Mouse (Mus musculus) MEL (cell line): ENCODE results near the gene Nav1. TPM values are rescaled to one million over a fixed set of nuclear protein-coding genes. Genes with fewer than 3 reads are reported as not detected.

Experiments used
- DNase-seq: peaks from one replicate; pipeline ENCODE4 v3.0.0; 2011; ENCODE audit warnings: low read depth, low spot score
- H3K27ac ChIP-seq: 2 replicates; pipeline ENCODE4 v1.5.1; 2012; ENCODE audit warnings: low read depth, mild to moderate bottlenecking, control low read depth, low read length, moderate library complexity; ENCODE audit not compliant: control insufficient read depth
- H3K27me3 ChIP-seq, 2 experiments: fragments of 150-350 bp in 1 of 2; sonication (generic) in 1 of 2; 2 replicates each; pipeline ENCODE4 v1.6.1; 2012; ENCODE audit warnings: low read length in 2 of 2, mild to moderate bottlenecking in 2 of 2, improper control_type of control experiment in 1 of 2, moderate library complexity in 1 of 2; ENCODE audit not compliant: insufficient read depth in 2 of 2, control insufficient read depth in 1 of 2
- H3K36me3 ChIP-seq, 2 experiments: 2 replicates each; pipeline ENCODE4 v1.6.1; 2012 to 2014; ENCODE audit warnings: low read length in 2 of 2, improper control_type of control experiment in 1 of 2, inconsistent platforms in 1 of 2, mild to moderate bottlenecking in 1 of 2; ENCODE audit not compliant: insufficient read depth in 2 of 2, control insufficient read depth in 1 of 2
- H3K4me1 ChIP-seq, 2 experiments: fragments of 150-350 bp in 1 of 2; sonication (generic) in 1 of 2; 2 replicates each; pipeline ENCODE4 v1.6.1; 2012; ENCODE audit warnings: low read length in 2 of 2, improper control_type of control experiment in 1 of 2, mild to moderate bottlenecking in 1 of 2; ENCODE audit not compliant: insufficient read depth in 2 of 2, control insufficient read depth in 1 of 2
- H3K4me3 ChIP-seq, 2 experiments: fragments of 150-350 bp in 1 of 2; sonication (generic) in 1 of 2; 2 replicates each; pipeline ENCODE4 v1.5.1; 2012; ENCODE audit warnings: low read depth in 2 of 2, low read length in 2 of 2, mild to moderate bottlenecking in 2 of 2, moderate library complexity in 2 of 2, control low read depth in 1 of 2, improper control_type of control experiment in 1 of 2; ENCODE audit not compliant: control insufficient read depth in 1 of 2, insufficient read depth in 1 of 2
- H3K79me2 ChIP-seq: 2 replicates; pipeline ENCODE4 v1.6.1; 2012; ENCODE audit warnings: mild to moderate bottlenecking, low read length, moderate library complexity; ENCODE audit not compliant: control insufficient read depth, poor library complexity, insufficient read depth
- H3K9ac ChIP-seq: 2 replicates; pipeline ENCODE4 v1.6.1; 2012; ENCODE audit warnings: low read depth, mild to moderate bottlenecking, control low read depth, low read length, moderate library complexity; ENCODE audit not compliant: control insufficient read depth, poor library complexity, severe bottlenecking
- H3K9me3 ChIP-seq: fragments of 150-350 bp; sonication (generic); replicated peaks from 2 replicates; pipeline ENCODE4 v1.6.1; 2012; ENCODE audit warnings: mild to moderate bottlenecking, low read length, improper control_type of control experiment, moderate library complexity; ENCODE audit not compliant: insufficient read depth
- BHLHE40 ChIP-seq: IDR thresholded peaks from 2 replicates; pipeline ENCODE4 v1.6.1; 2012; ENCODE audit warnings: low read depth, mild to moderate bottlenecking, inconsistent platforms, low read length, improper control_type of control experiment, borderline replicate concordance
- CHD2 ChIP-seq: IDR thresholded peaks from 2 replicates; pipeline ENCODE4 v1.6.1; 2011; ENCODE audit warnings: low read length, improper control_type of control experiment
- ELF1 ChIP-seq: IDR thresholded peaks from 2 replicates; pipeline ENCODE4 v1.6.1; 2014; ENCODE audit warnings: low read depth, mild to moderate bottlenecking, inconsistent platforms, low read length, improper control_type of control experiment, moderate library complexity
- EP300 ChIP-seq, 2 experiments: IDR thresholded peaks; 2 replicates each; pipeline ENCODE4 v1.6.1; 2011; ENCODE audit warnings: improper control_type of control experiment in 2 of 2, low read length in 2 of 2, low read depth in 1 of 2, mild to moderate bottlenecking in 1 of 2
- ETS1 ChIP-seq: IDR thresholded peaks from 2 replicates; pipeline ENCODE4 v1.6.1; 2012; ENCODE audit warnings: low read depth, mild to moderate bottlenecking, inconsistent platforms, low read length, improper control_type of control experiment, moderate library complexity
- GATA1 ChIP-seq: IDR thresholded peaks from 2 replicates; pipeline ENCODE4 v1.6.1; 2011; ENCODE audit warnings: low read depth, low read length, improper control_type of control experiment
- HCFC1 ChIP-seq: IDR thresholded peaks from 2 replicates; pipeline ENCODE4 v1.6.1; 2012; ENCODE audit warnings: low read depth, mild to moderate bottlenecking, inconsistent platforms, low read length, improper control_type of control experiment, moderate library complexity
- JUND ChIP-seq: IDR thresholded peaks from 2 replicates; pipeline ENCODE4 v1.6.1; 2011; ENCODE audit warnings: low read depth, mild to moderate bottlenecking, improper control_type of control experiment, low read length
- MAZ ChIP-seq: IDR thresholded peaks from 2 replicates; pipeline ENCODE4 v1.6.1; 2012; ENCODE audit warnings: low read depth, mild to moderate bottlenecking, inconsistent platforms, low read length, improper control_type of control experiment
- MEF2A ChIP-seq: IDR thresholded peaks from 2 replicates; pipeline ENCODE4 v1.6.1; 2014; ENCODE audit warnings: low read depth, mild to moderate bottlenecking, inconsistent platforms, low read length, improper control_type of control experiment; ENCODE audit not compliant: poor library complexity, insufficient replicate concordance, severe bottlenecking; ENCODE audit errors: extremely low read depth
- MYB ChIP-seq: IDR thresholded peaks from 2 replicates; pipeline ENCODE4 v1.6.1; 2011; ENCODE audit warnings: mild to moderate bottlenecking, low read depth, low read length, improper control_type of control experiment
- MYC ChIP-seq: IDR thresholded peaks from 2 replicates; pipeline ENCODE4 v1.6.1; 2011; ENCODE audit warnings: low read depth, mild to moderate bottlenecking, low read length, improper control_type of control experiment, moderate library complexity
- NELFE ChIP-seq: IDR thresholded peaks from 2 replicates; pipeline ENCODE4 v1.6.1; 2011; ENCODE audit warnings: low read depth, low read length, improper control_type of control experiment
- NRF1 ChIP-seq: IDR thresholded peaks from 2 replicates; pipeline ENCODE4 v1.6.1; 2014; ENCODE audit warnings: low read depth, mild to moderate bottlenecking, inconsistent platforms, low read length, improper control_type of control experiment, moderate library complexity; ENCODE audit not compliant: poor library complexity, insufficient read depth, severe bottlenecking
- POLR2AphosphoS2 ChIP-seq: IDR thresholded peaks from 2 replicates; pipeline ENCODE4 v1.6.1; 2011; ENCODE audit warnings: low read length, improper control_type of control experiment
- POLR2AphosphoS5 ChIP-seq: IDR thresholded peaks from 2 replicates; pipeline ENCODE4 v1.6.1; 2012; ENCODE audit warnings: low read depth, borderline replicate concordance, mild to moderate bottlenecking, inconsistent platforms, low read length, moderate library complexity, mixed read lengths
- SIN3A ChIP-seq: IDR thresholded peaks from 2 replicates; pipeline ENCODE4 v1.6.1; 2012; ENCODE audit warnings: low read length, improper control_type of control experiment, inconsistent platforms
- TAL1 ChIP-seq: IDR thresholded peaks from 2 replicates; pipeline ENCODE4 v1.6.1; 2012; ENCODE audit warnings: mild to moderate bottlenecking, inconsistent platforms, low read length, moderate library complexity, mixed read lengths
- TBP ChIP-seq: IDR thresholded peaks from 2 replicates; pipeline ENCODE4 v1.8.0; 2011; ENCODE audit warnings: low read depth, low read length, improper control_type of control experiment
- USF1 ChIP-seq: IDR thresholded peaks from 2 replicates; pipeline ENCODE4 v1.6.1; 2014; ENCODE audit warnings: low read depth, mild to moderate bottlenecking, inconsistent platforms, low read length, improper control_type of control experiment, moderate library complexity
- USF2 ChIP-seq, 2 experiments: IDR thresholded peaks; 2 replicates each; pipeline ENCODE4 v1.6.1; 2011 to 2012; ENCODE audit warnings: improper control_type of control experiment in 2 of 2, low read length in 2 of 2, borderline replicate concordance in 1 of 2, inconsistent platforms in 1 of 2, low read depth in 1 of 2, mild to moderate bottlenecking in 1 of 2; ENCODE audit not compliant: insufficient read depth in 1 of 2
- ZC3H11A ChIP-seq: IDR thresholded peaks from 2 replicates; pipeline ENCODE4 v1.6.1; 2012; ENCODE audit warnings: low read depth, mild to moderate bottlenecking, inconsistent platforms, low read length, improper control_type of control experiment
- ZKSCAN1 ChIP-seq: IDR thresholded peaks from 2 replicates; pipeline ENCODE4 v1.6.1; 2012; ENCODE audit warnings: low read depth, mild to moderate bottlenecking, inconsistent platforms, low read length, improper control_type of control experiment, moderate library complexity
- ZMIZ1 ChIP-seq: IDR thresholded peaks from 2 replicates; pipeline ENCODE4 v1.6.1; 2012; ENCODE audit warnings: low read depth, mild to moderate bottlenecking, inconsistent platforms, low read length, improper control_type of control experiment, moderate library complexity
- ZNF384 ChIP-seq: IDR thresholded peaks from 2 replicates; pipeline ENCODE4 v1.6.1; 2012; ENCODE audit warnings: low read depth, mild to moderate bottlenecking, inconsistent platforms, low read length, improper control_type of control experiment
- polyA plus RNA-seq, 2 experiments: library from polyadenylated mRNA; stranded (reverse) in 1 of 2; unstranded in 1 of 2; fragments of >175 nt in 1 of 2; fragments of >200 nt in 1 of 2; gene quantifications; 2 replicates each; pipeline versions ENCODE4 v1.2.1 to v1.2.4; 2012; ENCODE audit warnings: low replicate concordance in 2 of 2, low read depth in 1 of 2; ENCODE audit not compliant: insufficient read length in 2 of 2, insufficient read depth in 1 of 2, missing spikeins in 1 of 2
- total RNA-seq: library from RNA; depleted of rRNA; stranded (reverse); fragments of 300-350 nt; gene quantifications from 2 replicates; pipeline ENCODE4 v1.2.3, GENCODE M21; 2012

Nav1 gene
- total and polyA plus RNA-seq, 3 experiments: 0.89 to 9.6 TPM; not detected in 1

DNA sequence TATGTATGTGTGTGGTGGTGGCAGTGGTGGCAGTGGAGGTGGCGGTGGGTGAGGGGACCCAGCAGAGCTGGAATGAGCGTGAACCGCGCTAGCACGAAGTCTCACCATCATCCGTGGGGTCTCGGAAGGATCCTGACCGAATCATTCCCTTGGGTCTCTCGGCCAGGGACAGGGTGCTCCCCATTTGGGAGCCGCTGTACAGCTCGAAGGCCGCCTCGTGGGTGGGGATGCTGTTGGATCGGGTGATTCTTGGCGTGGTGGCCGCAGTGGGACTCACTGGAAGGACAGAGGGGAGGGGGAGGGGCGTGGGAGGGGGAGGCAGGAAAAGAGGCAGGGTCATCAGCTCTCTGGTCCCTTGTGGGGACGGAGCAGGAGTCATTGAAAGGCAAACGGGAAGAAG lies 141.4 kb downstream of the Nav1 start (continued):
- TF ChIP-seq ELF1: no peak
- no peak for TF ChIP-seq EP300 (IDR thresholded peaks at IDR 0.05; ENCODE audit: low read depth in 1 of 2, low read length in 2 of 2)
- TF ChIP-seq MYC: no peak

- Histone ChIP-seq H3K4me1 (peaks cover 0 to 11% of the 10 kb centered on the region in 2 experiments; a peak in 2 of 4 replicates), H3K4me3 (no peak overlapping the region), H3K9ac (no peak overlapping the region), H3K79me2 (no peaks in the 10 kb centered on the region), H3K27me3 (no peaks in the 10 kb centered on the region), H3K9me3 (no peaks in the 10 kb centered on the region), H3K27ac (no peak overlapping the region), H3K36me3 (peaks cover 0 to 3% of the 10 kb centered on the region in 2 experiments; a peak in 1 of 4 replicates)
- no peak for DNase-seq
- TF ChIP-seq MEF2A: no peak
- no peak for TF ChIP-seq ZKSCAN1
- TF ChIP-seq ETS1: no peak
- no peak for TF ChIP-seq MAZ
- no peak for TF ChIP-seq USF1
- TF ChIP-seq ZC3H11A: no peak
- no peak for TF ChIP-seq TAL1
- no peak for TF ChIP-seq TBP
- TF ChIP-seq USF2 (IDR thresholded peaks at IDR 0.05; ENCODE audit: borderline replicate concordance in 1 of 2, insufficient read depth in 1 of 2, low read depth in 1 of 2, low read length in 2 of 2): no peak
- TF ChIP-seq JUND: no peak
- no peak for TF ChIP-seq ZNF384
- no peak for TF ChIP-seq ZMIZ1
- no peak for TF ChIP-seq MYC
- TF ChIP-seq HCFC1: no peak
- TF ChIP-seq NRF1: no peak
- TF ChIP-seq MYB: no peak
These were observed 144.4 kb downstream of the Nav1 start for GRCm38 (mm10) chr1:135462736-135463135.

DNA sequence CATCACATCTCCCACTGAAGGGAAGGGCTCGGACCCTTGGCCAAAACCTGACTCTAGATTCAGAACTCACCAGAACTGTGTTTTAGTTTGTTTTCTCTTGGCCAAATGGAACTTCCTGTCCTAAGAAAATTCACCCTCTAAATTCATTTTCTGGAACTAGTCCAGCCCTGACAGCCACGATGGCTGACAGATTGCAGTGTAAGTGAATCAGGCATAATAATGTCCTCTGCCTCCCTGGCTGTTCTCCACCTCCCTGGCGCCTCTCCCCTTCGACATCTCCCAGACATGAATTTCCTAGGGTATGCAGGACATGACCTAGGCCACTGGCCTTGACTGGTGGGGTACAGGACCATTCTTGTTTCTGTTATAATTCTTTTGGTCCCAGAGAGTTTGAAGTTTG lies 144.8 kb downstream of the Nav1 start:
- no peaks in the 10 kb centered on the region for H3K27me3 ChIP-seq
- H3K27ac ChIP-seq: no peak overlapping the region
- peaks cover 0 to 8% of the 10 kb centered on the region in 2 experiments; a peak in 2 of 4 replicates for H3K4me1 ChIP-seq
- no peaks in the 10 kb centered on the region for H3K79me2 ChIP-seq
- no peak for TF ChIP-seq ZMIZ1
- no peak for TF ChIP-seq MAZ
- no peak for TF ChIP-seq NRF1
- TF ChIP-seq BHLHE40: no peak
- no peak for TF ChIP-seq TAL1
- TF ChIP-seq MEF2A: no peak
- no peak for TF ChIP-seq POLR2AphosphoS2
- TF ChIP-seq ZKSCAN1: no peak
- TF ChIP-seq ZNF384: no peak
- no peak for TF ChIP-seq NELFE
- no peak for TF ChIP-seq SIN3A
- no peak for TF ChIP-seq POLR2AphosphoS5
- TF ChIP-seq GATA1: no peak
- TF ChIP-seq USF1: no peak
- TF ChIP-seq JUND: no peak
- TF ChIP-seq ZC3H11A: no peak
- no peak for TF ChIP-seq CHD2
- TF ChIP-seq MYC: no peak
- no peak for TF ChIP-seq USF2 (IDR thresholded peaks at IDR 0.05; ENCODE audit: borderline replicate concordance in 1 of 2, insufficient read depth in 1 of 2, low read depth in 1 of 2, low read length in 2 of 2)
- H3K9me3 ChIP-seq: no peaks in the 10 kb centered on the region
- H3K4me3 ChIP-seq: no peak overlapping the region
- no peak overlapping the region for H3K9ac ChIP-seq
- H3K36me3 ChIP-seq: peaks cover 0 to 2% of the 10 kb centered on the region in 2 experiments; a peak in 1 of 4 replicates
- no peak for DNase-seq
